Mouse (Mus musculus): ENCODE data around the gene Angptl2. TPM values are rescaled to one million over a fixed set of nuclear protein-coding genes. Genes with fewer than 3 reads are reported as not detected.

Gene Angptl2
- polyA plus RNA-seq (2015; fragmentation: Nextera tagmentation; extraction: Ambion mirVana) = 32.2 and 34.1 TPM in 2 replicates

GRCm38 (mm10) chr2:33215700-33216509 is at the start of gene Angptl2:
TSS of gene Angptl2 (plus strand) at chr2:33216069.
- H3K4me2 ChIP-seq = peak within 1 kb of the TSS; percentile 71
- peak within 1 kb of the TSS; percentile 51 for H3K9ac ChIP-seq
- peak within 1 kb of the TSS; percentile 83 for H3K27ac ChIP-seq
- 1% methylated on average over 22 of the region's 22 CpGs for WGBS
- H3K27me3 ChIP-seq = no peaks in the 10 kb centered on the region
- H3K36me3 ChIP-seq = no peaks in the 10 kb centered on the region
- ATAC-seq (ENCODE audit: borderline replicate concordance, extremely low read depth, low FRiP score, low TSS enrichment) = peak; percentile 96
- peak within 1 kb of the TSS; percentile 52 for H3K4me3 ChIP-seq
- H3K4me1 ChIP-seq = peaks cover 45% of the 10 kb centered on the region
- H3K9me3 ChIP-seq = no peaks in the 10 kb centered on the region

GRCm38 (mm10) chr2:33167060-33167459 is 48.8 kb upstream of the Angptl2 start:
- H3K36me3 ChIP-seq = no peaks in the 10 kb centered on the region
- no peaks in the 10 kb centered on the region for H3K9me3 ChIP-seq
- no peak overlapping the region for H3K4me2 ChIP-seq
- ATAC-seq (ENCODE audit: borderline replicate concordance, extremely low read depth, low FRiP score, low TSS enrichment) = no peak
- 87% methylated on average over 3 of the region's 3 CpGs for WGBS
- H3K27ac ChIP-seq = no peak overlapping the region
- peaks cover 35% of the 10 kb centered on the region for H3K4me1 ChIP-seq
- H3K4me3 ChIP-seq = no peak overlapping the region
- no peak overlapping the region for H3K9ac ChIP-seq
- H3K27me3 ChIP-seq = no peaks in the 10 kb centered on the region

GRCm38 (mm10) chr2:33169445-33169844 is 46.4 kb upstream of the Angptl2 start:
- Histone ChIP-seq H3K36me3 (no peaks in the 10 kb centered on the region), H3K4me2 (no peak overlapping the region), H3K27ac (no peak overlapping the region), H3K4me1 (peaks cover 33% of the 10 kb centered on the region), H3K9me3 (no peaks in the 10 kb centered on the region), H3K9ac (no peak overlapping the region), H3K4me3 (no peak overlapping the region), H3K27me3 (no peaks in the 10 kb centered on the region)
- WGBS = 72% methylated on average over 6 of the region's 6 CpGs
- no peak for ATAC-seq (ENCODE audit: borderline replicate concordance, extremely low read depth, low FRiP score, low TSS enrichment)

DNA sequence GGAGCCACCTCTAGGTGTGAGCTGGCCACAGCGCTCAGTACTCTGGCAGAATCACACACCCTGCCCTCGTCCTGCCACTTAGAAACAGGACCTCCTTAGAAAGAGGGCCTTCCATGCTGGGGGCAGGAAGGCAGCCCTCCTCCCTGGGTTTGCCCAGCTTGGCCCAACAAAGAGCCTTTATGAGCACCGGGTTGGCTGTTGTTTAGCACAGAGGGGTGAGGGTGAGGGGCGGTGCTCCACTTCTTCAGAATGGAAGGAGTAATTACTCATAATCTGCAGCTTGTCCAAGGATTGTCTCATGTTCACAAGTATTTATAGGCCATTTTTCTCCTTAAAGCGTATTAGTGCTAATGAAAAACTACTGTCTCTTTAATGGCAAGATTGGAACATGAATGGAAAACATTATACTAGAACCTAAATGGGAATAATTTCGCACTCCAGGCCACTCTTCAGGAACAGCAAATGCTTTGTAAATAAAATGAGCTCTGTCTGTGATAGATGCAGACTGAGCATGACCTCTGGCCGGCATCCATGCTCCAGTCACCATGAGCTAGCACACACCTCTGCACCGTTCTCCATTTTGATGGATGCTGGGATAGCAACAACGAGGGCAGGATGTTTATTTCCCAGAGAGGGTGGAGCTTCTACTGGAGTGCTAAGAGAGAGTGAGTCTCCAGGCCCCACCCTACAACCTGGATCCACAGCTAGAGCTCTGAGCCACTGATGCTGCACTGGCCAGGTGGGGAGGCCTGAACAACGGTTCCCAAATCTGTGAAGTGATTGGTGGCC is 44.9 kb upstream of the Angptl2 start:
- no peak for ATAC-seq (ENCODE audit: borderline replicate concordance, extremely low read depth, low FRiP score, low TSS enrichment)
- no peaks in the 10 kb centered on the region for H3K9me3 ChIP-seq
- no peak overlapping the region for H3K4me3 ChIP-seq
- H3K27ac ChIP-seq = no peak overlapping the region
- no peaks in the 10 kb centered on the region for H3K36me3 ChIP-seq
- H3K27me3 ChIP-seq = no peaks in the 10 kb centered on the region
- no peak overlapping the region for H3K9ac ChIP-seq
- 49% methylated on average over 10 of the region's 10 CpGs for WGBS
- H3K4me2 ChIP-seq = no peak overlapping the region
- peaks cover 18% of the 10 kb centered on the region for H3K4me1 ChIP-seq

DNA sequence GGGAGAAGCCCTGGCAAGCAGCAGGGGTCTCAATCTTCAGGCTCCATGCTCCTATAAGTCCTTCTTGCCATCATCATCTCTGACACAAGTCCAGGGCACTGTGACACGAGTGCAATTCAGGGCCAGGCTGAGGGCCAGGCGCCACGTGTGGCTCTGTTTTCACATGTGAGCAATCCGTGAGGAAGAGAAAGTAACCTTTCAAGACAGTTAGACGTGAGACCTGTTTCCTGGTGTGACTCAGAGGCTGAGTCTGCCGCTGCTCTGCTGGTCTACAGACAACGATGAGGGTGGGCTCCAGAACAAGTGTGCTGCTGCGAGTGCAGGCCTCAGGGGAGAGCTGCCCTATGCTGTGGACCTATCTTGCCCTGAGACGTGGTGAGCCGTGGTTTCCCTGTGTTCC is 42.7 kb upstream of the Angptl2 start:
- Histone ChIP-seq H3K36me3 (no peaks in the 10 kb centered on the region), H3K9me3 (no peaks in the 10 kb centered on the region), H3K4me1 (peaks cover 14% of the 10 kb centered on the region; the same call in 1 of the 2 replicates), H3K4me2 (no peak overlapping the region), H3K27me3 (no peaks in the 10 kb centered on the region), H3K9ac (no peak overlapping the region), H3K27ac (no peak overlapping the region), H3K4me3 (no peak overlapping the region)
- ATAC-seq (ENCODE audit: borderline replicate concordance, extremely low read depth, low FRiP score, low TSS enrichment) = no peak
- 62% methylated on average over 10 of the region's 10 CpGs for WGBS

GRCm38 (mm10) chr2:33173686-33174085 is 42.2 kb upstream of the Angptl2 start:
- H3K36me3 ChIP-seq = no peaks in the 10 kb centered on the region
- 89% methylated on average over 7 of the region's 7 CpGs for WGBS
- no peak overlapping the region for H3K4me2 ChIP-seq
- H3K9ac ChIP-seq = no peak overlapping the region
- H3K9me3 ChIP-seq = no peaks in the 10 kb centered on the region
- H3K27me3 ChIP-seq = no peaks in the 10 kb centered on the region
- no peak overlapping the region for H3K4me3 ChIP-seq
- no peak for ATAC-seq (ENCODE audit: borderline replicate concordance, extremely low read depth, low FRiP score, low TSS enrichment)
- no peak overlapping the region for H3K27ac ChIP-seq
- H3K4me1 ChIP-seq = peaks cover 18% of the 10 kb centered on the region

DNA sequence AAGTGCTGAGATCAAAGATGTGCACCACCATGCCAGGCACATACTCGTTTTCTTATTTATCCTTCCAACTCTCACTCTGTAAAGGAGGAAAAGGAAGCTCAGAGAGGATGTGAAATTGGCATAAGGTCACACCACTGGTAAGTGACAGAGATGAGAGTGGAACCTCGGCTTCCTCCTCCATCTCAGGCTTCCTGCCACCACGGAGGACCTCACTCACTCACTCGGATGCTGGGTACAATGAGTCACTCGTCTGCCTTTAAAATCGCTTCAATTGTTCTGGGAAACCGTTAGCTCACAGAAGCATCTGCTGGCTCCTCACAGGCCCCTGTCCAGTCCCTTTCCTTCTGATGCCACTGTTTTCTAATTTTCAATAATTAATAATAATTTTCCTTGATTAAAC is 39.4 kb upstream of the Angptl2 start:
- Histone ChIP-seq H3K4me3 (no peak overlapping the region), H3K9ac (no peak overlapping the region), H3K4me2 (no peak overlapping the region), H3K36me3 (no peaks in the 10 kb centered on the region), H3K27ac (no peak overlapping the region), H3K4me1 (peaks cover 24% of the 10 kb centered on the region), H3K27me3 (no peaks in the 10 kb centered on the region), H3K9me3 (no peaks in the 10 kb centered on the region)
- WGBS = 49% methylated on average over 7 of the region's 7 CpGs
- no peak for ATAC-seq (ENCODE audit: borderline replicate concordance, extremely low read depth, low FRiP score, low TSS enrichment)

DNA sequence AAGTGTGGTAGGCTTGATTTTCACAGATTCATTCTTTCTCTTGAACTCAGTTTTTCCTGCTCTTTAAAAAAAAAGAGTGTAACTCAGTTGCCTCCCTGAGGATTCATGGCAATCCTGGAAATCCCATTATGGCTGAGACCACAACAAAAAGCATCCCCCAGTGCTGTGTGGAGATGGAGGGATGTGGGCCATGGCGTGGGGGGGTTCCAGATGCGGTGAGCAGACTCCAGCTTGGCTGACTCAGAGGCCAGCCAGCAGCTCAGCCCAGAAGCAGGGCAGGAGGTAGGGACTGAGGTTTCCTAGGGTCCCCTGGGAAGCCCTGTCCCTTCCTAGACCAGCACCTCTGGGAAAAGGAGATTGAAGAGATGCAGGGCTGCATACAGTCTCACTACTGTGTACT is 38.9 kb upstream of the Angptl2 start:
- WGBS = 65% methylated on average over 2 of the region's 2 CpGs
- Histone ChIP-seq H3K9ac (no peak overlapping the region), H3K9me3 (no peaks in the 10 kb centered on the region), H3K4me2 (no peak overlapping the region), H3K36me3 (no peaks in the 10 kb centered on the region), H3K4me3 (no peak overlapping the region), H3K27me3 (no peaks in the 10 kb centered on the region), H3K27ac (no peak overlapping the region), H3K4me1 (peaks cover 24% of the 10 kb centered on the region)
- no peak for ATAC-seq (ENCODE audit: borderline replicate concordance, extremely low read depth, low FRiP score, low TSS enrichment)

DNA sequence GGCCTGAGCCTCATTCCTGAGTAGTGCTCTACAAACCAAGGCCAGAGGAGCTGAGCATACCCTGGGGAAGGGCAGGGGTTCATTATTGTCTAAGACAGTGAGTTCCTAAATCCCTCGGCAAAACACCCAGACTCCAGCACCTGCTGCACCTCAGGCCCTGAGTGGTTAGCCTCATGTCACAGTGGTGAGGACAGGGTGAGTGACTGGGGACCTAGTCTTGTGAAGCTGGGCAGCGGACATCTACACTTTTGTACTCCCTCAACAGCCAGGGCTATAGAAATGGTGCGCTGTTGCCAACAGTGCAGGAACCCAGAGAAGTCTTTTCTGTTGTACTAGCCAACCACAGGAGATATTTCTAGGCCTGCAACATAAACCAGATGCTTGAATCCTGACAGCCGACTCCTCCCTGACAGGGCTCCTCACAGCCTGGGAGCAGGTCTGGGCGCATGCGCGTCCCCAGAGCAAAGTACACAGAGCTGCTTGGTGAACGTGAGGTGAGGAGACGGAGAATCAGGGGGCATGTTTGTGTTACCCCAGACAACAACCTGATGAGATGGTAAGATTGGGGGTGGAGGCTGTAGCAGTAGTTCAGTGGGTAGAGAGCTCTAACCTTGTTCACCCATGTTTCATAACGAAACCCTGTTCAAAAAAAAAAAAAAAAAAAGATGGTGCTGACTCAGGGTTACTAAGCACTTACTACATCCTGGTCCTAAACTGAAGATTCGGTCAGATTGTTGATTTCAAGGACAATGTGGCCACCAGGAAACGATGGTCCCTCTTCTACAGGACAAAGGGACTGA is 38.2 kb upstream of the Angptl2 start:
- no peaks in the 10 kb centered on the region for H3K27me3 ChIP-seq
- H3K9ac ChIP-seq = no peak overlapping the region
- no peak overlapping the region for H3K4me3 ChIP-seq
- no peaks in the 10 kb centered on the region for H3K36me3 ChIP-seq
- ATAC-seq (ENCODE audit: borderline replicate concordance, extremely low read depth, low FRiP score, low TSS enrichment) = no peak
- H3K9me3 ChIP-seq = no peaks in the 10 kb centered on the region
- 67% methylated on average over 12 of the region's 12 CpGs for WGBS
- no peak overlapping the region for H3K27ac ChIP-seq
- H3K4me1 ChIP-seq = peaks cover 24% of the 10 kb centered on the region
- H3K4me2 ChIP-seq = no peak overlapping the region

- WGBS = 60% methylated on average over 11 of the region's 11 CpGs
- Histone ChIP-seq H3K27me3 (no peaks in the 10 kb centered on the region), H3K27ac (no peak overlapping the region), H3K4me1 (peaks cover 24% of the 10 kb centered on the region), H3K36me3 (no peaks in the 10 kb centered on the region), H3K9ac (no peak overlapping the region), H3K9me3 (no peaks in the 10 kb centered on the region), H3K4me3 (no peak overlapping the region), H3K4me2 (no peak overlapping the region)
- ATAC-seq (ENCODE audit: borderline replicate concordance, extremely low read depth, low FRiP score, low TSS enrichment) = peak; percentile 34; the same call in 1 of the 2 replicates
Measured at GRCm38 (mm10) chr2:33178243-33178932, 37.5 kb upstream of the Angptl2 start.

GRCm38 (mm10) chr2:33179171-33179929 is 36.5 kb upstream of the Angptl2 start:
- ATAC-seq (ENCODE audit: borderline replicate concordance, extremely low read depth, low FRiP score, low TSS enrichment) = no peak
- 80% methylated on average over 14 of the region's 14 CpGs for WGBS
- Histone ChIP-seq H3K36me3 (no peaks in the 10 kb centered on the region), H3K27me3 (no peaks in the 10 kb centered on the region), H3K4me2 (no peak overlapping the region), H3K4me3 (no peak overlapping the region), H3K27ac (no peak overlapping the region), H3K9me3 (no peaks in the 10 kb centered on the region), H3K9ac (no peak overlapping the region), H3K4me1 (peaks cover 24% of the 10 kb centered on the region)
